Mouse (Mus musculus) limb, embryonic 15.5 days (tissue): ENCODE results near the gene Lgi1. TPM values are rescaled to one million over a fixed set of nuclear protein-coding genes. Genes with fewer than 3 reads are reported as not detected.

Experiments used
- ATAC-seq: fragments of 200-750 bp; cut with Nextera tagmentation; 2 replicates; pipeline ENCODE4 v1.8.0; 2017; ENCODE audit warnings: low read depth, moderate TSS enrichment; ENCODE audit not compliant: insufficient number of reproducible peaks, low FRiP score, low TSS enrichment
- H3K27ac ChIP-seq: fragments of 300-500 bp; sonication (generic); 2 replicates; pipeline ENCODE4 v1.5.1; 2015; ENCODE audit warnings: moderate library complexity, mild to moderate bottlenecking, inconsistent platforms
- H3K27me3 ChIP-seq: fragments of 300-500 bp; sonication (generic); 2 replicates; pipeline ENCODE4 v1.6.1; 2015; ENCODE audit warnings: inconsistent platforms
- H3K36me3 ChIP-seq: fragments of 300-500 bp; sonication (generic); 2 replicates; pipeline ENCODE4 v1.6.1; 2015; ENCODE audit warnings: inconsistent platforms
- H3K4me1 ChIP-seq: fragments of 300-500 bp; sonication (generic); 2 replicates; pipeline ENCODE4 v1.6.1; 2015; ENCODE audit warnings: inconsistent platforms
- H3K4me2 ChIP-seq: fragments of 300-500 bp; sonication (generic); 2 replicates; pipeline ENCODE4 v1.6.1; 2015; ENCODE audit warnings: mild to moderate bottlenecking, inconsistent platforms
- H3K4me3 ChIP-seq: fragments of 300-500 bp; sonication (generic); 2 replicates; pipeline ENCODE4 v1.5.1; 2015; ENCODE audit warnings: mild to moderate bottlenecking, inconsistent platforms
- H3K9ac ChIP-seq: fragments of 300-500 bp; sonication (generic); 2 replicates; pipeline ENCODE4 v1.6.1; 2015; ENCODE audit warnings: inconsistent platforms
- H3K9me3 ChIP-seq: fragments of 300-500 bp; sonication (generic); 2 replicates; pipeline ENCODE4 v1.6.1; 2016; ENCODE audit warnings: inconsistent platforms
- WGBS: fragments of 180-500 bp; shearing (Covaris S2); methylation state at CpG from one replicate; pipeline ENCODE4 v1.1.7; 2015; 5-methylcytosine and 5-hydroxymethylcytosine counted together
- polyA plus RNA-seq: library from polyadenylated mRNA; unstranded; fragments of >200 nt; fragmentation: Nextera tagmentation; extraction: Ambion mirVana; gene quantifications from 2 replicates; pipeline ENCODE4 v1.2.1, GENCODE M21; 2015

The Lgi1 gene
- polyA plus RNA-seq, 1 experiment from 2014 or later = 1.6 TPM

DNA sequence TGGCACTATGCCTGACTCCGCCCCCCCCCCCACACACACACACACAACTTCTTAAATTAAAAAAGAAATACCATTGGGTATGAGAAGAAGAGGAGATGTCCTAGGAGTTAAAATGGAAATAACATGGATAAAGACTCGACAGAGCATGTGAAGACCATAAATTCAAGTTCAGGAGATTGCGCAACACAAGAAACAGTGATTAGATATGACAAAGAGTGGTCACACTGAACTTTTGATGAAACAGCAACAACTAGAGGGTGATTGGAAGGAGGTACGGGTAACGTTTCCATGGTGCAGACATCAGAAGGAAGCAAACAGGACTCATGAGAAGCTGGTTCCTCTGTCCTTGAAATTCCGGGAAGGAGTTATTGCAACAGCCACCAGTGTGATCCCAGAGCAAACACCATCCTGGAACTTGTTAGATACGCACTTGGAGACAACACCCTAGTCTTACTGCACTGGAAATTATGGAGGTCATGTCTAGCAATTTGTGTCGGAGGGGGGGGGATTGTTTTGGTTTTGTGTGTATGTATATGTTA lies 22.0 kb upstream of the Lgi1 start:
- no peak overlapping the region for H3K4me3 ChIP-seq
- no peaks in the 10 kb centered on the region for H3K9me3 ChIP-seq
- H3K27me3 ChIP-seq = no peaks in the 10 kb centered on the region
- H3K9ac ChIP-seq = no peak overlapping the region
- no peak overlapping the region for H3K4me2 ChIP-seq
- H3K36me3 ChIP-seq = no peaks in the 10 kb centered on the region
- no peak for ATAC-seq
- WGBS = 87% methylated on average over 8 of the region's 8 CpGs
- peaks cover 5% of the 10 kb centered on the region for H3K4me1 ChIP-seq
- H3K27ac ChIP-seq = no peak overlapping the region

DNA sequence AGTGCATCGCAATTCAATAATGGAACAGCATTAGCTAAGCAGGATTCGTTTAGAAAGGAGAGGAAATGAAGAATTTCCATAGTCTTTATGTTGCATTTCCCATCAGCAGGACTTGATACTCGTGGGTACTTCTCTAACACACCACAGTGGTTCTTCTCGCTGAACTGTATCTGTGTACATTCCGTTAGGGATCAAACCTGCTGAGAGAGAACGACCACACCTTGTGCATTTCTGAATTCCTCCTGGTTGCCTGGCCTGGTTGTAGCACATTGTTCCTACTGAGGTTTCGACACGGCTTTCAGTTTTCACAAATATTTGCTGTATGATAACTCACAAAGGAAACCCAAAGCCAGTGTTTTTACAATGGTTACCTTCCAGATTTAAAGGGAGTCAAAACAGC lies 19.6 kb upstream of the Lgi1 start:
- no peak overlapping the region for H3K9ac ChIP-seq
- ATAC-seq = no peak
- no peaks in the 10 kb centered on the region for H3K9me3 ChIP-seq
- no peaks in the 10 kb centered on the region for H3K27me3 ChIP-seq
- no peak overlapping the region for H3K4me2 ChIP-seq
- H3K36me3 ChIP-seq = no peaks in the 10 kb centered on the region
- peaks cover 5% of the 10 kb centered on the region for H3K4me1 ChIP-seq
- no peak overlapping the region for H3K4me3 ChIP-seq
- H3K27ac ChIP-seq = no peak overlapping the region
- WGBS = 57% methylated on average over 8 of the region's 8 CpGs

DNA sequence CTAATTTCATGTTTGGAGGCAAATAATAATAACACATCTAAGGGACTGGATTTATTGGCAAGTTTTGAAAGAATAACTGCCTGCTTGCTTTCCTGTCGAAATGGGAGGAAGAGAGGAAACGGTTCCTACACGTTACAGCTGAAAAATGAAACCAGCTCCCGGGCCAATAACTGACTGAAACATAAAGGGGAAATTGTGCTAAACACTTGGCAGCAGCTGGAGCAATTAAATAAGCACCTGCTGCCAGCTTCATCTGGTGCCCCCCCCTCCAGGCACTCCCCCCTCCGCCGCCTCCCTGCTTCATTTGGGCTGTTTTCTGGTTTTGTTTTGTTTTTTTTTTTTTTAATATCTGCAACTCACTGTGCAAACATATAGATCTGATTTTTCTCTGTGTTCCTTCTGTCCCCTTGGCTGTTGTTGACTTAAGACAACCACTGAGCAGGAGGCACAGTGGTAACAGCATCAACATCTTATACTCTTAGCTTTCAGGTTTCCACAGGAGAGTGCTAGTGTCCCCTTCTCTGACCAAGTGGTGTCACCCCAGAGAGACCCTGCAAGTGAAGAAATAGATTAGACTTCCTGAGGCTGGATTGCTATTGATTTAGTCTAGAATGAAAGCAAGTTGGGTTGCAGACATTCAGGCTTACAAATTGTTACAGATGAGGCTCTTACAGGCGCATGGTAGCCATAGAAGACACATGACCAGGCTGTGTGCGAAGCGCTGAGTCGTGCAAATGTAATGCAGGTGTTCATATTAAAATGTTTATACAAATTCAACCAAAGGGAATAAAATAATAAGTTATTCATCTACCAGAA lies 18.8 kb upstream of the Lgi1 start:
- 26% methylated on average over 10 of the region's 10 CpGs for WGBS
- peak overlapping the region; percentile 14 for H3K4me3 ChIP-seq
- no peaks in the 10 kb centered on the region for H3K27me3 ChIP-seq
- peaks cover 5% of the 10 kb centered on the region for H3K4me1 ChIP-seq
- no peak overlapping the region for H3K9ac ChIP-seq
- H3K36me3 ChIP-seq = no peaks in the 10 kb centered on the region
- H3K9me3 ChIP-seq = no peaks in the 10 kb centered on the region
- no peak overlapping the region for H3K27ac ChIP-seq
- ATAC-seq = no peak
- peak overlapping the region; percentile 31; the same call in 1 of the 2 replicates for H3K4me2 ChIP-seq

DNA sequence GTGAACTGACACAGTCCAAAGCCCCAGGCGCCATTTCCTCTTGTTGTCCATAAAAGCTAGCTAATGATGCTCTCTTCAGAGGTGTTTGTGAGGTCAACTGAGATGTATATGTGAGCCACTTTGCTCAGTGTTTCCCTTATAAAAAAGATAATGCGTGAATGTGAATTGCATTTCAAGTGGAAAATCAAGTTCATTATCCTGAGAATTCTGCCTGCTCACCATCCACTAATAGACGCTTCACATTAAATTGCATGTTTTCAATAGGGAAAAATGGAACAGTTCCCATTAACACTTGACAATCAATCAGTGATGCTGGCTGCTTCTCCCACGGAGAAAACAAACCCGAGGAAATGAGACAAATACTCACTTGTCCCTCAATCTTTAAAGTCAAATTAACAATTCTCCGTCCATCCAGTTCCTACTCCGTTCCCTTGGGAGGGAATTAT lies 18.1 kb upstream of the Lgi1 start:
- WGBS = 59% methylated on average over 7 of the region's 7 CpGs
- H3K9me3 ChIP-seq = no peaks in the 10 kb centered on the region
- no peak for ATAC-seq
- H3K4me1 ChIP-seq = peaks cover 5% of the 10 kb centered on the region
- H3K4me2 ChIP-seq = no peak overlapping the region
- H3K27ac ChIP-seq = no peak overlapping the region
- H3K36me3 ChIP-seq = no peaks in the 10 kb centered on the region
- no peak overlapping the region for H3K4me3 ChIP-seq
- H3K27me3 ChIP-seq = no peaks in the 10 kb centered on the region
- H3K9ac ChIP-seq = no peak overlapping the region

DNA sequence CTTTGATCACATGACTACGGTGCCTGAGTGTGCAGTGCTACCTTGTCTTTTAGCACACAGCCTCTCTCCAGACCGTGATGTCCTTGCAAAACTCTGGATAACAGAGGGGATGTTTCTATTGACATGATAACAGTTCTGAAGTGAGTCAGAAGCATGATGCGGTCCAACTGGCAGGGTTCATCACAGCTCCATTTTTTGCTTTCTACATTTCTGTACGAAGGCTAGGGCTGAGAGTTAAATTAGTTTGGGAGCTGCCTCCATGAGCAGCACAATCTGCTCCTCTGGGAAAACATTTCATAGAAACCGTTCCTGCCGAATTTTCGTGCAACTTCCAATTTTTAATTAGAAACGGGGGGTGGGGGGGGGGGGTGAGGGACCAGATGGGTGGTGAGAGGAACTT lies 14.7 kb upstream of the Lgi1 start:
- no peak overlapping the region for H3K4me2 ChIP-seq
- H3K27me3 ChIP-seq = no peaks in the 10 kb centered on the region
- H3K9ac ChIP-seq = no peak overlapping the region
- ATAC-seq = no peak
- no peak overlapping the region for H3K4me3 ChIP-seq
- H3K9me3 ChIP-seq = no peaks in the 10 kb centered on the region
- peaks cover 5% of the 10 kb centered on the region for H3K4me1 ChIP-seq
- no peaks in the 10 kb centered on the region for H3K36me3 ChIP-seq
- no peak overlapping the region for H3K27ac ChIP-seq
- 74% methylated on average over 8 of the region's 8 CpGs for WGBS

DNA sequence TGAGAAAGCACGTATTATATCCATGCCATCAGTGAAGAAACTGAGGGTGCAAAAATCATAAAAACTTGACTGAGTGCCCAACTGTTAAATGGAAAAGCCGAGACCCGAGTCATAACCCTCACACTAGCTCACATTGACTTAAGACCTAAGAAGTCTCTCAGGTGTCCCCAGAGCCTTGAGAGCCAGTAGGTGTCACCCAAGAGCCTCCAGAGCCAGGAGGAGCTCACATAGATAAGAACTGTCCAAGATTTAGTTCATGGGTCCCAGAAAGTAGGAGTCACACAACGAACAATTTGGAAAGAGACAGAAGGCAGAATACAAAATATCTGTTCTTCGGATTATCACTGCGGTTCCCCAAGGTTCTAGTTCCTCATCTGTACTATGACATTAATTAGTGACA lies 10.5 kb upstream of the Lgi1 start:
- 57% methylated on average over 6 of the region's 6 CpGs for WGBS
- Histone ChIP-seq H3K27ac (no peak overlapping the region), H3K9ac (no peak overlapping the region), H3K36me3 (no peaks in the 10 kb centered on the region), H3K4me1 (no peaks in the 10 kb centered on the region), H3K9me3 (no peaks in the 10 kb centered on the region), H3K4me3 (no peak overlapping the region), H3K4me2 (no peak overlapping the region), H3K27me3 (no peaks in the 10 kb centered on the region)
- ATAC-seq = no peak

DNA sequence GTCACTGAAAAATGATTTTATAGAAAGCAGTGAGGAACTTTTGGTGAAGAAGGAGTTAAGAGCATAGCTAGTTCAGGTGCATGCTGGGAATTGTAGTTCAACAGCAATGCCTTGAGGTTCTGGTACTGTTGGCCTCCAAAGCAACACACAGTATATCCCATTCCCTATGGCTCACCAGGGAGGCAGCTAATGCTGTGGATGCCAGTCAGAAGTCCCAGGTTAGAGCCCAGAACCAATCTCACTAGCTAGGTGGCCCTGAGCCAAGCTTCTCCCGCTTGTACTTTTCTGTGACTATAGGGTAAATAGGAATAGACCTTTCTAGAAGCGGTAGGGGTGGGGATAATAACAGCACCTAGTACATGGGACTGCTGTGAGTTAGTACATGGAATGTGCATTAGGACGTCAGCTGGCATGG lies 5.7 kb upstream of the Lgi1 start:
- Histone ChIP-seq H3K4me3 (no peak overlapping the region), H3K27ac (no peak overlapping the region), H3K4me1 (peaks cover 6% of the 10 kb centered on the region), H3K9ac (no peak overlapping the region), H3K9me3 (no peaks in the 10 kb centered on the region), H3K27me3 (no peaks in the 10 kb centered on the region; the same call in 1 of the 2 replicates), H3K36me3 (no peaks in the 10 kb centered on the region), H3K4me2 (peak overlapping the region; percentile 28; the same call in 1 of the 2 replicates)
- WGBS = 65% methylated on average over 3 of the region's 3 CpGs
- ATAC-seq = no peak

DNA sequence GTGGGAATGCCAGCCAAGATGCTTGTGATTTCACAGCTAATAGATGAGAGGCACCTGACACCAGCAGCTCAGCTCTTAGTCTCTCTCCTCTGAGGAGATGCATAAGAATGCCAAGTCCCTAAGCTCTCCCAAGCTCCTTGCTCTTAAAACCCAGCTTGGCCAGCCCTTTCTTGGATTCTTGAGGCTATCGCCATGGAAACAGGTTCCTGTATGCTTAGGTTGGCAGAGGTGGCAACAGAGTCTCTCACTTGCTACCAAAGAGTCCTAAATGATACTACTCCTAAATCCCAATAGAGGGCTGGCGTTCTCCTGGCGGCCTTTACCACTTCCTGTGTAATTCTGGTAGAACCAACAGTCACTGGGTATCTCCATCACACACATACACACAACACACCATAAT lies 4.9 kb upstream of the Lgi1 start:
- H3K27me3 ChIP-seq = no peaks in the 10 kb centered on the region; the same call in 1 of the 2 replicates
- H3K4me2 ChIP-seq = no peak overlapping the region
- ATAC-seq = no peak
- no peaks in the 10 kb centered on the region for H3K36me3 ChIP-seq
- H3K9me3 ChIP-seq = no peaks in the 10 kb centered on the region
- no peak overlapping the region for H3K9ac ChIP-seq
- H3K27ac ChIP-seq = no peak overlapping the region; the same call in 1 of the 2 replicates
- peaks cover 12% of the 10 kb centered on the region for H3K4me1 ChIP-seq
- H3K4me3 ChIP-seq = no peak overlapping the region
- 80% methylated on average over 3 of the region's 3 CpGs for WGBS

DNA sequence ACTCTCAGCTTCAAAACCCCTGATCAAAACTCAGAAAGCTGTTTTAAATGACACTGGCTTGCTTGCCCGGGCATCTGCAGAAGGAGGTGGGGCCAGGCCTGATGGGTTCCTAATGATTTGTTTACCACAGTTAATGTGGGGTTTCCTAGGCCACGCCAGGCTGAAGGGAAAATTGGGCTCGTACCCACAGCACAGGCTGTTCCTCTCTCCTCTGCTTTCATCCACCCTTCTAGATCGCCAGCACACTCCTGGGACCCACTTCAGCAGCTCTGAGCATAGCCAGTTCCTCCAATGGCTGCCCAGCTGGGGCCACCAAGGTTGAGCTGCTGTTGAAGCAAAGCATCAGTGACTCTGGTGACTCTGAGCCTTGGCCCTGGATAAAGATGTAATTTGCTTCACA lies 4.0 kb upstream of the Lgi1 start:
- H3K27me3 ChIP-seq = peaks cover 5% of the 10 kb centered on the region; the same call in 1 of the 2 replicates
- no peak for ATAC-seq
- no peaks in the 10 kb centered on the region for H3K36me3 ChIP-seq
- H3K9me3 ChIP-seq = no peaks in the 10 kb centered on the region
- no peak overlapping the region for H3K27ac ChIP-seq
- WGBS = 26% methylated on average over 4 of the region's 4 CpGs
- H3K9ac ChIP-seq = no peak overlapping the region
- no peak overlapping the region for H3K4me2 ChIP-seq
- H3K4me1 ChIP-seq = peaks cover 12% of the 10 kb centered on the region
- H3K4me3 ChIP-seq = no peak overlapping the region

DNA sequence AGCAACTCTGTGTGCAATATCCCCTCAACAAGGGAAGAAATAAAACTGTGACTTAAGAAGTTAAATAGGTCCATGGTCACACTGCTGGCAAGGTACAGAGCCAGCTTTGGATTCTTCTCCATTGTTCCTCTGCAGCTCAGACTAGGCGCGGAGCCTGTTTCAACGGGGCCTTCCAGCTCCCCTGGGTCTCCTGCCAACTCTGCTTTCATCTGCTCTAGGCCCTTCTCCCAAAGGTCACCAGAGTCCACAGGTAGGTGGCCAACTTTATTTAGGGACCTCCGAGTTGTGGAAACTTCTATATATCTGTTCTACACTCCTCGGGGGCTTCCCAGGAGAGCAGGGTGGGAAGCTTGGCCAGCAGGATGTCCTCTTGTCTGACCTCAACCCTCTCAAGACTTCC lies 3.0 kb upstream of the Lgi1 start:
- Histone ChIP-seq H3K9me3 (no peaks in the 10 kb centered on the region), H3K4me2 (no peak overlapping the region), H3K36me3 (no peaks in the 10 kb centered on the region), H3K4me1 (peaks cover 12% of the 10 kb centered on the region), H3K9ac (no peak overlapping the region), H3K4me3 (no peak overlapping the region), H3K27ac (no peak overlapping the region), H3K27me3 (peaks cover 5% of the 10 kb centered on the region; the same call in 1 of the 2 replicates)
- 80% methylated on average over 5 of the region's 5 CpGs for WGBS
- no peak for ATAC-seq

DNA sequence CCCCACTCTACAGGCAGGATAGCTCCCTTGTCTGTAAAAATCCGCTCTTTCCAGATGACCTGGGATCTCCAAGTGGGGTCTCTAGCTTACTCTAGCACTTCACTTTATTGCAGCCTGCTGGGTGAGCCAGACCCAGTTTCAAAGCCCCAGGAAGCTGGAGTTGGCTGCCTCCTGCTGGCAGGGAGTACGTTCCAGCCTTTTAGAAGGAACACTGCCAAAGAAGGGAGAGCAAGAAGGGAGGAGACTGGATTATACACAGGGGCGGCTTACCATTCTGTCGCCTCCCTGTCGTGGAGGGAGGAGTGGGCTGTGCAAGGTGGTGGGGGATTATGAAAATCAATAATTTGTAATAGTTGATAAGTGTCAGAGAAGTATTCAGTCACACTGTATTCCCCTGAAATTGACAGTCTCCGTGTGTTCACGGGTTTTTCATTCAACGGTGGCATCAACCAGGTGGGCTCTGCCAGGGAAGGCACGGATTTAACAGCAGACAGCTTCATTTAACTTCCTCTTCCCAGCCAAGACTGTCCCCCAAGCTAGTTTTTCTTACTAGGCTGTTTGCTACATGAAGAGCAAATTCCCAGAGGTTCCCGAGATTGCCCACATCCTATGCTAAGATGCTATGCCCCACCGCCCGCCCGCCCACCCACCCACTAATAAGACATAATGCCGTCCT lies 369 bp upstream of the Lgi1 start:
- WGBS = 18% methylated on average over 14 of the region's 14 CpGs
- Histone ChIP-seq H3K4me2 (peak overlapping the region; percentile 25), H3K4me3 (0 out of 2 replicates have a peak overlapping the region, but pooled peaks have one; percentile 1), H3K36me3 (no peaks in the 10 kb centered on the region), H3K9me3 (no peaks in the 10 kb centered on the region), H3K27me3 (peaks cover 5% of the 10 kb centered on the region; the same call in 1 of the 2 replicates), H3K4me1 (peaks cover 12% of the 10 kb centered on the region), H3K27ac (no peak overlapping the region), H3K9ac (no peak overlapping the region)
- no peak for ATAC-seq

DNA sequence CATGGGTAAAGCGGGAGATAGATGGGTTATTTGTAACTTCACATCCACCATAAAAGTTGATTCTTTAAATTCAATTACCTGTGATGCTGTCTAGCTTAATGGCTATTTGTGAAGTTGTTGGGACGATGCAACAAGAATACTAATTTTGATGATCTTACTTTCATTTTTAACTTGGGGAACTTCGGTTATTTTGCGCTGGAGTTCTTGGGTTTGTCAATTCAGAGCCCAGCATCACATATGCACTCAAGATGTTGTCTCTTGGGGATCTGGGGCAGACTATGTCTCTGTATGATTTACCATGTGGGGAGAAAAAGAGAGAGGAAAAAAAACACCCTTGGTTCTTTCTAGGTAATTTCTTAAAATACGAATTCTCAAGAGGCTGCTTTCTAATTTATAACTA lies 1.4 kb downstream of the Lgi1 start:
- 74% methylated on average over 5 of the region's 5 CpGs for WGBS
- Histone ChIP-seq H3K4me3 (no peak overlapping the region), H3K27ac (no peak overlapping the region), H3K36me3 (no peaks in the 10 kb centered on the region), H3K4me1 (peaks cover 7% of the 10 kb centered on the region; the same call in 1 of the 2 replicates), H3K9ac (no peak overlapping the region), H3K27me3 (peaks cover 5% of the 10 kb centered on the region; the same call in 1 of the 2 replicates), H3K4me2 (no peak overlapping the region), H3K9me3 (no peaks in the 10 kb centered on the region)
- no peak for ATAC-seq
